Mouse (Mus musculus): ENCODE results near the gene Cnpy1. TPM values are rescaled to one million over a fixed set of nuclear protein-coding genes. Genes with fewer than 3 reads are reported as not detected.

The Cnpy1 gene
- total and polyA plus RNA-seq, 3 experiments, result not detected

DNA sequence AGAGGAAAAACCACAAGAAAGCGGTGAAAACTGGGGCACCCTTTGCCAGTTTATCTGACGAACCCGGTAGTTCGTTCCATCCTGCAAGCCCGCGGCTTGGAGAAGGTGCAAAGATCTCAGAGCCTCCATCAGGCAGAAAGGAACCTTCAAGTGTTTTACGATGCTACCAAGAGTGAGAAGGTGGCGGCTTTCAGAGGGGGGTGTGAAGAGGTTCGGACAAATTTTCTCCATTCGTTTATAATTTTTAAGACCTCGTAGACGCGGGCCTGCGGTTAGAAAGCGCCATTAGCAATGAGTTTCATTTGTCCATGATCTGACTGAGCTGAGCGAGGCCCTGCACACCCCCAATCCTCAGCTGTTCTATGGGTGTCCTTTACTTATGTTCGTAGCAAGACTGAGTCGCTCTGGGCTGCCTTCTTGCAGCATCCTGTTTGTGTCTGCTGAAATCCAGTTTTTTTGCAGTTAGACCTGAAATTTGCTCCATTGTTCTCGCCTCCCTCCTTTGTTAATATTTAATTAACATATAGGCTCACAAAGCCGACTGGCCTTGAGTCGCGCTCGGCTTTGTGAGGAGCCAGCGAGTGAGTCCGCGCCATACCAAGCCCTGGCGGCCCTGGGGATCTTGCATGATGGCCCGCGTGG is 77.9 kb downstream of the Cnpy1 start:
- Histone ChIP-seq H3K36me3 (ENCODE audit: control insufficient read depth in 1 of 2, insufficient read depth in 2 of 2, low read length in 2 of 2) (no peaks in the 10 kb centered on the region), H3K27me3 (ENCODE audit: control insufficient read depth in 1 of 2, insufficient read depth in 2 of 2, low read length in 2 of 2) (no peaks in the 10 kb centered on the region), H3K4me1 (ENCODE audit: control insufficient read depth in 1 of 2, insufficient read depth in 2 of 2, low read length in 2 of 2) (no peaks in the 10 kb centered on the region), H3K9me3 (replicated peaks; ENCODE audit: insufficient read depth, low read length) (no peaks in the 10 kb centered on the region; the same call in 1 of the 2 replicates), H3K9ac (ENCODE audit: control insufficient read depth, low read depth, low read length, poor library complexity, severe bottlenecking) (no peak overlapping the region), H3K27ac (ENCODE audit: control insufficient read depth, low read depth, low read length) (no peak overlapping the region), H3K4me3 (ENCODE audit: control insufficient read depth in 1 of 2, insufficient read depth in 1 of 2, low read depth in 2 of 2, low read length in 2 of 2) (no peak overlapping the region), H3K79me2 (ENCODE audit: control insufficient read depth, insufficient read depth, low read length, poor library complexity) (no peaks in the 10 kb centered on the region)
- DNase-seq (ENCODE audit: low read depth, low spot score), result no peak
- TF ChIP-seq MAFK (IDR thresholded peaks at IDR 0.05; ENCODE audit: borderline replicate concordance, low read depth, low read length) (no peak), E2F4 (IDR thresholded peaks at IDR 0.05; ENCODE audit: borderline replicate concordance, low read depth, low read length) (no peak), MEF2A (IDR thresholded peaks at IDR 0.05; ENCODE audit: extremely low read depth, insufficient replicate concordance, low read depth, low read length, poor library complexity, severe bottlenecking) (no peak), MXI1 (IDR thresholded peaks at IDR 0.05; ENCODE audit: low read depth, low read length) (no peak), POLR2AphosphoS2 (IDR thresholded peaks at IDR 0.05; ENCODE audit: low read length) (no peak), CTCF (IDR thresholded peaks at IDR 0.05 in 2 of 3, conservative IDR thresholded peaks at IDR 0.05 in 1 of 3; ENCODE audit: control insufficient read depth in 1 of 3, insufficient read depth in 1 of 3, low read depth in 2 of 3, low read length in 3 of 3, poor library complexity in 1 of 3, severe bottlenecking in 1 of 3) (no peak), GATA1 (IDR thresholded peaks at IDR 0.05; ENCODE audit: low read depth, low read length) (no peak), POLR2A (IDR thresholded peaks at IDR 0.05; ENCODE audit: control insufficient read depth in 1 of 2, insufficient read depth in 1 of 2, low read depth in 1 of 2, low read length in 2 of 2, poor library complexity in 1 of 2) (no peak), MAX (IDR thresholded peaks at IDR 0.05; ENCODE audit: low read length) (no peak), ZNF384 (IDR thresholded peaks at IDR 0.05; ENCODE audit: low read depth, low read length) (no peak), MAZ (IDR thresholded peaks at IDR 0.05; ENCODE audit: low read depth, low read length) (no peak), USF2 (IDR thresholded peaks at IDR 0.05; ENCODE audit: borderline replicate concordance in 1 of 2, insufficient read depth in 1 of 2, low read depth in 1 of 2, low read length in 2 of 2) (no peak), ZKSCAN1 (IDR thresholded peaks at IDR 0.05; ENCODE audit: low read depth, low read length) (no peak)

DNA sequence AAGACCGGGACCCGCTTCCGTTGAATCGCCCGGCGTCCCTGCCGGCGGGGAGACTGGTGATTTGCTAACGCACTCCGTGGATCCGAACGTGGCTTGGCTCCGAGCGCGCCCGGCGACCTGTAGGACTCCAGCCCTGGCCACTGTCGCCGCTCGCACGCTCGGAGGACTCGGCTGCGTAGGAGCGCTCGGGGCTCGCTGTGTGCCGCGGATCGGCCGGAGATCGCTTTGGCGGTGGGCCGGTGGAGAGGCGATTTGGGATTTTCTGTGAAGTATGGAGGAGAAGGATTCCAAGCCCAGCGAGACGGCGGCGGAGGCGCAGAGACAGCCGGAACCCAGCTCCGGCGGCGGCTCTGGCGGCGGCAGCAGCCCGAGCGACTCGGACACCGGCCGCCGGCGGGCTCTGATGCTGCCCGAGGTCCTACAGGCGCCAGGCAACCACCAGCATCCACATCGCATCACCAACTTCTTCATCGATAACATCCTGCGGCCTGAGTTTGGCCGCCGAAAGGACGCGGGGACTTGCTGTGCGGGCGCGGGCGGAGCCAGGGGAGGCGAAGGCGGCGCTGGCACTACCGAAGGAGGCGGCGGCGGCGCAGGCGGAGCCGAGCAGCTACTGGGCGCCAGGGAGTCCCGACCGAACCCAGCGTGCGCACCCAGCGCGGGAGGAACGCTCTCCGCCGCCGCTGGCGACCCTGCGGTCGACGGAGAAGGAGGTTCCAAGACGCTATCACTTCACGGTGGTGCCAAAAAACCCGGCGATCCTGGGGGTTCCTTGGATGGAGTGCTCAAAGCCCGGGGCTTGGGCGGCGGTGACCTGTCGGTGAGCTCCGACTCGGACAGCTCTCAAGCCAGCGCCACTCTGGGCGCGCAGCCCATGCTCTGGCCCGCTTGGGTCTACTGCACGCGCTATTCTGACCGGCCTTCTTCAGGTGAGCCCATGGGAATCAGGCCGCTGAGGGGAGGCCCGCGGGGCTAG is 79.1 kb downstream of the Cnpy1 start:
- Histone ChIP-seq H3K36me3 (ENCODE audit: control insufficient read depth in 1 of 2, insufficient read depth in 2 of 2, low read length in 2 of 2) (no peaks in the 10 kb centered on the region), H3K27me3 (ENCODE audit: control insufficient read depth in 1 of 2, insufficient read depth in 2 of 2, low read length in 2 of 2) (no peaks in the 10 kb centered on the region), H3K79me2 (ENCODE audit: control insufficient read depth, insufficient read depth, low read length, poor library complexity) (no peaks in the 10 kb centered on the region), H3K4me1 (ENCODE audit: control insufficient read depth in 1 of 2, insufficient read depth in 2 of 2, low read length in 2 of 2) (no peaks in the 10 kb centered on the region), H3K27ac (ENCODE audit: control insufficient read depth, low read depth, low read length) (no peak overlapping the region), H3K4me3 (ENCODE audit: control insufficient read depth in 1 of 2, insufficient read depth in 1 of 2, low read depth in 2 of 2, low read length in 2 of 2) (no peak overlapping the region), H3K9me3 (replicated peaks; ENCODE audit: insufficient read depth, low read length) (no peaks in the 10 kb centered on the region), H3K9ac (ENCODE audit: control insufficient read depth, low read depth, low read length, poor library complexity, severe bottlenecking) (no peak overlapping the region)
- TF ChIP-seq MYB (IDR thresholded peaks at IDR 0.05; ENCODE audit: low read depth, low read length) (no peak), HCFC1 (IDR thresholded peaks at IDR 0.05; ENCODE audit: low read depth, low read length) (no peak), ZKSCAN1 (IDR thresholded peaks at IDR 0.05; ENCODE audit: low read depth, low read length) (no peak), USF2 (IDR thresholded peaks at IDR 0.05; ENCODE audit: borderline replicate concordance in 1 of 2, insufficient read depth in 1 of 2, low read depth in 1 of 2, low read length in 2 of 2) (no peak), NELFE (IDR thresholded peaks at IDR 0.05; ENCODE audit: low read depth, low read length) (no peak), MXI1 (IDR thresholded peaks at IDR 0.05; ENCODE audit: low read depth, low read length) (no peak), ELF1 (IDR thresholded peaks at IDR 0.05; ENCODE audit: low read depth, low read length) (no peak), JUND (IDR thresholded peaks at IDR 0.05; ENCODE audit: low read depth, low read length) (no peak), MAFK (IDR thresholded peaks at IDR 0.05; ENCODE audit: borderline replicate concordance, low read depth, low read length) (no peak), MYC (IDR thresholded peaks at IDR 0.05; ENCODE audit: low read depth, low read length) (no peak), UBTF (IDR thresholded peaks at IDR 0.05; ENCODE audit: borderline replicate concordance, insufficient read depth, low read depth, low read length) (no peak), CHD2 (IDR thresholded peaks at IDR 0.05; ENCODE audit: low read length) (no peak), TBP (IDR thresholded peaks at IDR 0.05; ENCODE audit: low read depth, low read length) (no peak)
- no peak for DNase-seq (ENCODE audit: low read depth, low spot score)
